Mouse (Mus musculus) midbrain, embryonic 16.5 days (tissue): ENCODE measurements at regions not wholly inside any gene's neighbourhood (a gene's known extent, or its start where the extent isn't known, plus 50 kb on each side); places are given as distances from the start of the nearest gene placed in this dataset.
"Not testable (repeated sequence)": the region's sequence is repeated elsewhere in the genome, so short reads cannot be mapped to it uniquely, and the experiment has no call there.

Experiments used
- ATAC-seq: fragments of 200-750 bp; cut with Nextera tagmentation; 2 replicates; pipeline ENCODE4 v1.8.0; 2017; ENCODE audit warnings: moderate TSS enrichment
- H3K27ac ChIP-seq: fragments of 300-500 bp; sonication (generic); 2 replicates; pipeline ENCODE4 v1.5.1; 2014; ENCODE audit warnings: mild to moderate bottlenecking, low read length, mixed read lengths
- H3K27me3 ChIP-seq: fragments of 300-500 bp; sonication (generic); 2 replicates; pipeline ENCODE4 v1.6.1; 2014; ENCODE audit warnings: low read depth, low read length, mixed read lengths; ENCODE audit not compliant: control insufficient read depth, insufficient read depth
- H3K36me3 ChIP-seq: fragments of 300-500 bp; sonication (generic); 2 replicates; pipeline ENCODE4 v1.6.1; 2014; ENCODE audit warnings: mild to moderate bottlenecking, low read length, moderate library complexity, mixed read lengths; ENCODE audit not compliant: control insufficient read depth, insufficient read depth
- H3K4me1 ChIP-seq: fragments of 300-500 bp; sonication (generic); 2 replicates; pipeline ENCODE4 v1.6.1; 2014; ENCODE audit warnings: mild to moderate bottlenecking, low read length, mixed read lengths; ENCODE audit not compliant: control insufficient read depth, insufficient read depth
- H3K4me2 ChIP-seq: fragments of 300-500 bp; sonication (generic); 2 replicates; pipeline ENCODE4 v1.6.1; 2014; ENCODE audit warnings: mild to moderate bottlenecking, low read length, mixed read lengths
- H3K4me3 ChIP-seq: fragments of 300-500 bp; sonication (generic); 2 replicates; pipeline ENCODE4 v1.5.1; 2014; ENCODE audit warnings: low read depth, mild to moderate bottlenecking, low read length, moderate library complexity, mixed read lengths
- H3K9ac ChIP-seq: fragments of 300-500 bp; sonication (generic); 2 replicates; pipeline ENCODE4 v1.6.1; 2014; ENCODE audit warnings: low read depth, low read length, mixed read lengths
- H3K9me3 ChIP-seq: fragments of 300-500 bp; sonication (generic); replicated peaks from 2 replicates; pipeline ENCODE4 v1.6.1; 2014; ENCODE audit warnings: mild to moderate bottlenecking, low read length, mixed read lengths; ENCODE audit not compliant: control insufficient read depth, poor library complexity, severe bottlenecking
- WGBS: fragments of 180-500 bp; shearing (Covaris S2); extraction: QIAGEN DNeasy Blood & Tissue Kit; methylation state at CpG from one replicate; pipeline ENCODE4 v1.1.7; 2014; 5-methylcytosine and 5-hydroxymethylcytosine counted together

DNA sequence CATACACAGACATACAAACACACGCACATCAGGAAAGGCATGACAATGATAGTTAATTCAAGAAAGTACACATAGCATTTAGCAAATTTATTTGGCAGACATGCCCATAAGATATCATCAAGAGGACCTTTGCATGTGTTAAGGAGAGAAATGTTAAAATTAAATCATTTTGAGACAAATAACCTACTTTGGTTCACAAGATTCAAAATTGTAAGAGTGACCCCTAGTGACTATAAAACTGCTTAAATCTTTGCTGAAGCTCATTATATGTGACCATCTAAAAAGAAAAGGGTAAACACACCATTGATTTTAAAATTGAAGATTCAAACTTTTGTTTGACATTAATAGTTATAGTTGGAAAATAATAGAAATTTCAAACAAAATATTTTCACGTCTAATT, 721.3 kb downstream of the Cdh11 start:
- Histone ChIP-seq H3K27me3 (no peaks in the 10 kb centered on the region), H3K4me1 (no peaks in the 10 kb centered on the region), H3K36me3 (no peaks in the 10 kb centered on the region), H3K9me3 (no peaks in the 10 kb centered on the region), H3K9ac (no peak overlapping the region), H3K4me2 (no peak overlapping the region), H3K27ac (no peak overlapping the region), H3K4me3 (no peak overlapping the region)
- 91% methylated on average over 2 of the region's 2 CpGs for WGBS
- ATAC-seq: no peak

DNA sequence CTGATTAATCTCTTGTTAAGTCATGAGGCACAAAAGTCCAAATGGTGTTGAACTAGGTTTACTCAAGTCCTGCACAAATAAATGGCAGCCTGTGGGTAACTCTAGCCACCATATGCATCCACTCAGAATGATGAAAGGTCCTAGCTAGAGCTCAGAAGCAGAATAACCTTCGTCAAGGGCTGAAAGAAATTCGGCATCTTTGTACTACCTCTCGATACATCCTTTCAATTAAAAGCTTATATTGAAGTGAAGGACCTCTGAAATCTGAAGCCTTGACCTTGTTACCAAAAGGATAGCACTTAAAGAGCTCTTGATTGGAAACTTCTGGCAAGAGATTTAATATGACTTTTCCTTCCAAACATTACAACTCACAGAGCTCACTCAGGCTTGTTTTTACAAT, 732.0 kb downstream of the Cdh11 start:
- H3K4me3 ChIP-seq: no peak overlapping the region
- H3K4me2 ChIP-seq: no peak overlapping the region
- no peaks in the 10 kb centered on the region for H3K9me3 ChIP-seq
- H3K27ac ChIP-seq: no peak overlapping the region
- no peaks in the 10 kb centered on the region for H3K4me1 ChIP-seq
- 85% methylated on average over 3 of the region's 3 CpGs for WGBS
- H3K27me3 ChIP-seq: no peaks in the 10 kb centered on the region
- H3K9ac ChIP-seq: no peak overlapping the region
- ATAC-seq: no peak
- H3K36me3 ChIP-seq: no peaks in the 10 kb centered on the region

DNA sequence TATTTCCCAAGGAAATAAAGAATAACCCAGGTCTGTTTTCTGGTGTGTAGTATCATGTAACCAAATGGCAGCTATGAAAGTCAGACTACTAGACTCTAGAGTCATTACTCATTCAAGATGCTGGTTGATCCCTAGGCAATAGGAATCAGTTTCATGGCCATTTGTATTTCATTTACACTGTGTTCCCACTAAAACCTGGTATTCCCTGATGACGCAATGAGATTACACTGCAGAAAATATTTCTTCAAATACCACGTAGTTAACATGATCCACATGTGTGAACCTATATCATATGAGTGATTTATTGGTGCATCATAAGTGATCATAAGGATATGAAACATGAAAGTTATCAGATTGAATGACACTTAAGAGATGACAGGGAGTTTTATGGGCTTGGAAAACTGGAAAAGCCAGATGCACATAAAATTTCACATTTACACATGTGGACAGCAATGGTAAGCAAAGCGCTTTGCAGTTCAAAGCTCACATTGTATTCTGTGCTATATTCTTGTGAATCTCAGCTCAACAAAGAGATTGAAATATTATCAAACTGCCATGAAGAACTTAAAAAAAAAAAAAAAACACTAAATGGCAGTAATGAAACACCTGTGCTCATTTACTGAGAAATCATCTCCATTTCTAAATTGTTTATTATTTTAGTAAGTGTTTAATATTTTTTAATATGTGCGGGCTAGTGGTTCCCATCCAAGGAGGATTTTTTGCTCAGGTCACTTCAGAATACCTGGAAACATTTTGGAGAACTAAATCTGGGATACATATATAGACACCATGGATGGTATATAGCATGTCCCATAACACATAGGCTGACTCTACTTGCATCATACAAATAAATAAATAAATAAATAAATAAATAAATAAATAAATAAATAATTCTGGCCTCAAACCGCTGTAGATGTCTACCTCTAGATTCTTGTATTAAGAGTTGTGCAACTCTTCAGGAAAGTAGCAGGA, 758.2 kb downstream of the Cdh11 start:
- H3K9ac ChIP-seq: no peak overlapping the region
- no peaks in the 10 kb centered on the region for H3K4me1 ChIP-seq
- 89% methylated on average over 5 of the region's 5 CpGs for WGBS
- no peak for ATAC-seq
- H3K36me3 ChIP-seq: no peaks in the 10 kb centered on the region
- no peak overlapping the region for H3K4me2 ChIP-seq
- no peaks in the 10 kb centered on the region for H3K9me3 ChIP-seq
- H3K4me3 ChIP-seq: no peak overlapping the region
- no peaks in the 10 kb centered on the region for H3K27me3 ChIP-seq
- H3K27ac ChIP-seq: no peak overlapping the region

DNA sequence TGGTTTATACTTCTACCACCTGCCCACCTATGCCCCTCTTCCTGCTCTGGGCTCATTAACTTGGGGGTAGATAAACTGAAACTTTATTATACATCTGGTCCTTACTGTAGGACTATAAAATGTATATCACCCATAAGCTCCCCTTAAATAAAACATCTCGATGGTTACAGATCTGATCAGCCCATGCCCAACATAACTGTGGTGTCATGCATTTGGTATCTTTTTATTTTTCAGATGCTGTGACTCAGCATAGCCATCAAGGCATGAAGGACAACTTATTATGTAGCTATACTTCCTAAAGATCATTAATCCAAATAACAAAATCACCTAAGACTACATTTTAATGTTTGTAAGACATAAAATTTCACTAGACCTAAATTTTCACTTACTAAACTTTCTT, 761.0 kb downstream of the Cdh11 start:
- 78% methylated on average over 1 of the region's 1 CpGs for WGBS
- Histone ChIP-seq H3K4me1 (no peaks in the 10 kb centered on the region), H3K4me2 (no peak overlapping the region), H3K36me3 (no peaks in the 10 kb centered on the region), H3K4me3 (no peak overlapping the region), H3K27me3 (no peaks in the 10 kb centered on the region), H3K27ac (no peak overlapping the region), H3K9ac (no peak overlapping the region), H3K9me3 (no peaks in the 10 kb centered on the region)
- no peak for ATAC-seq

DNA sequence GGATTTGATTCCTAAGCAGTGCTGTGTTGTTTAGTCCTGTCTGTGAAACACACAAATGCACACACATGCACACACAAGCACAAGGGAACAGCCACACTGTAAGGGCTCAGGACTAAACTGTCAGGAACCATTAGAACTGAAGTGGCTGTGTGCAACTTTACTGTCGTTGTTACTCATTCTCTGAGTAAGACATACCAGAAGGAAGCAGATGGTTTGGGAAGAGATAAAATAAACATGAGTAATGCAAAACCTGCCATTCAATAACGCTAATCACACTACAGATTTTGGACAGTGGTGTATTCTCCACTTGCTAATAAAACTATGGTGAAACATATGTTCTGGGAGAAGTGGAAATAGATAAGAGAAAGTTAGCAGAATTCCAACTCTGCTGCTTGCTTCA, 767.7 kb downstream of the Cdh11 start:
- Histone ChIP-seq H3K4me3 (no peak overlapping the region), H3K27ac (no peak overlapping the region), H3K9me3 (no peaks in the 10 kb centered on the region), H3K4me1 (no peaks in the 10 kb centered on the region), H3K9ac (no peak overlapping the region), H3K36me3 (no peaks in the 10 kb centered on the region), H3K4me2 (no peak overlapping the region), H3K27me3 (no peaks in the 10 kb centered on the region)
- ATAC-seq: no peak
- 75% methylated on average over 2 of the region's 2 CpGs for WGBS

DNA sequence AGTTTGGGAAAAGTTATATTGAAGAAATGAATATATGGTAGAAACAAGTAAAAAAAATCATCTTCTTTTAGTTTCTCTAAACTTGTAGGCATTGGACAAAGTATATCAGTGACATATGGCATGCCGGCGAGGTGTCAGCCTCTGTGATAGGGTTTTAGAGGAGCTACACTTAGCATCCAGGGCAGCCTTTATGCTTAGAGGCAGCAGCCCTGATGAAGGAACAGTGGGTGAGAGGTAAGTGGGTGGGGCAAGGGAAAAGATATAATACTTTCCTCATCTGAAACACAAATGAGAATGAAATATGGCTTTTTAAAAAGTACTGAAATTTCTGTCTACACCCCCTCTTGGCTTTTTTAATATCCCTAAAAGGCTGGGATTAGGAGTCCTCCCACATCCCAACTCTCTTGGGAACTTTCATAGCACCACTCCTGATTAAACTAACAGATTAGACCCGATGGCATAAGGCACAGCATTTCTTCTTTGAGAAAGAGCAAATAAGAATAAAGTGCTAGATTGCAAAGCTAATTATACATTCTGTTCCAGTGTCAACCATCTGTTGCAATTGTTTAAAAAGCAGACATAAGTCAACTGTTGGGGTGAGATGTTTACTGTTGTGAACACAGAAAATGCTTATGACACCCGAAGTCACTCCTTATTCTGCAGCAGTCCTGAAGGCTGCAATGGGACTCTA, 785.0 kb downstream of the Cdh11 start:
- no peak overlapping the region for H3K27ac ChIP-seq
- no peak overlapping the region for H3K9ac ChIP-seq
- no peak overlapping the region for H3K4me3 ChIP-seq
- WGBS: 73% methylated on average over 4 of the region's 4 CpGs
- H3K4me2 ChIP-seq: no peak overlapping the region
- no peaks in the 10 kb centered on the region for H3K9me3 ChIP-seq
- no peaks in the 10 kb centered on the region for H3K27me3 ChIP-seq
- no peaks in the 10 kb centered on the region for H3K36me3 ChIP-seq
- no peaks in the 10 kb centered on the region for H3K4me1 ChIP-seq
- ATAC-seq: no peak

DNA sequence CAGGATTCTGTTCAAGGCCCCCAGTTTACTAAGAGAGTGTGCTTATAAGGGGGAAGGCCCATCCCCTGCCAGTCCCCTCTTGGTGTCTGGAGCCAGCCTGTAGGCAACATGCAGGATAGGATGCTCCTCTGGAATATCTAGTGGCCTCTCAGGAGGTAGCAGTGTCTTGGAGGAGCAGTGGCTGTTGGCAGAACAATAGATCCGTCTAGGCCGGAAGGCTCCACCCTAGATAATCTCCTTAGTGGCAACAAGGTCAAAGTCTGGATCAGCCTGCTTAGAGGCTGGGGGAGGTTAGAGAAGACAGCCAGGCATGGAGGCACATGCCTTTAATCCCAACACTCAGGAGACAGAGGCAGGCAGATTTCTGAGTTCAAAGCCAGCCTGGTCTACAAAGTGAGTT, 788.7 kb downstream of the Cdh11 start:
- not testable (repeated sequence) for H3K27me3 ChIP-seq, H3K27ac ChIP-seq, H3K36me3 ChIP-seq, H3K9me3 ChIP-seq, H3K9ac ChIP-seq, H3K4me3 ChIP-seq, H3K4me2 ChIP-seq, ATAC-seq, H3K4me1 ChIP-seq
- WGBS: 56% methylated on average over 2 of the region's 2 CpGs

DNA sequence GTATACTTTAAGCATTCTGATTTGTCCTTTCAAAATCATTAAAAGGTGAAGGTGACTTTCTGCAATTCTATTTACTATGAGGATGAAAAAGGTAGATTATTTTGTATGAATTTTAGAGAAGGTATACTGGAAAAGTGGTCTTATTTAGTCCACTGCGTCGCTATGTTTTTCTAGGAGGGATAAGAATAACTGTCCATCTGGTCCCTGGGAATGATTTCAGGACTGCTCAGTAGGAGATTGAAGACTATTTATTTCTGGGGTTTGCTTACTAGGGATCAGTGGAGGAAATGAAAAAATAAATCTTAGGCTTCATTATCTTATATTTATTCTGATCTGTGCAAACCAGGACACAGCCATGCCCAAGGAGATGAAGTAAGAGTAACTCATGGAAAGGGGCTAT, 828.6 kb downstream of the Cdh11 start:
- no peaks in the 10 kb centered on the region for H3K27me3 ChIP-seq
- no peaks in the 10 kb centered on the region for H3K36me3 ChIP-seq
- H3K9me3 ChIP-seq: no peaks in the 10 kb centered on the region
- no peak overlapping the region for H3K4me3 ChIP-seq
- no peak overlapping the region for H3K4me2 ChIP-seq
- ATAC-seq: no peak
- H3K27ac ChIP-seq: no peak overlapping the region
- 85% methylated on average over 2 of the region's 2 CpGs for WGBS
- no peak overlapping the region for H3K9ac ChIP-seq
- no peaks in the 10 kb centered on the region for H3K4me1 ChIP-seq

DNA sequence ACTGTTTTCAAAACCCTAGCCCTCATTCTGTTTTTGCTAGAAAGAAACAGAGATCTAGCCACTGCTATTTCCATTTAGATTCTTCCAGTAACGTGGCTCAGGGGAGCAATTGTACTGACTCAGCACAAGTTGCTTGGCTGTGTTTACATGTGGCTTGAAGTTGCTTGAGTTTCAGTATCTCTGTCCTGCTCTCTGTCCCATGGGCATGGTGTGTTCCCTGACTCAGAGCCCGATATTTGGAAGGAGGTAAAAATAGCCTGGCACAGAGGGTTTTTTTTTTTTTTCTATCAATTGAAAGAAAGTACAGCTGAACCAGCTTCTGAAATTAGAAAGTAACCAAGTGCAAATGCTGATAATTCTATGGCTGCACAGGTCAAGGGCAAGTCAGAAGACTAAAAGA, 834.8 kb downstream of the Cdh11 start:
- H3K4me2 ChIP-seq: no peak overlapping the region
- WGBS: 67% methylated on average over 2 of the region's 2 CpGs
- no peak for ATAC-seq
- H3K4me1 ChIP-seq: no peaks in the 10 kb centered on the region
- H3K36me3 ChIP-seq: no peaks in the 10 kb centered on the region
- no peak overlapping the region for H3K27ac ChIP-seq
- H3K9ac ChIP-seq: no peak overlapping the region
- no peak overlapping the region for H3K4me3 ChIP-seq
- no peaks in the 10 kb centered on the region for H3K9me3 ChIP-seq
- no peaks in the 10 kb centered on the region for H3K27me3 ChIP-seq
